Mouse (Mus musculus): ENCODE measurements around the gene Mreg. TPM values are rescaled to one million over a fixed set of nuclear protein-coding genes. Genes with fewer than 3 reads are reported as not detected.
"Not testable (repeated sequence)": the region's sequence is repeated elsewhere in the genome, so short reads cannot be mapped to it uniquely, and the experiment has no call there.

Mreg gene
- polyA plus RNA-seq, 1 experiment from 2014 or later, result 34.6 TPM

DNA sequence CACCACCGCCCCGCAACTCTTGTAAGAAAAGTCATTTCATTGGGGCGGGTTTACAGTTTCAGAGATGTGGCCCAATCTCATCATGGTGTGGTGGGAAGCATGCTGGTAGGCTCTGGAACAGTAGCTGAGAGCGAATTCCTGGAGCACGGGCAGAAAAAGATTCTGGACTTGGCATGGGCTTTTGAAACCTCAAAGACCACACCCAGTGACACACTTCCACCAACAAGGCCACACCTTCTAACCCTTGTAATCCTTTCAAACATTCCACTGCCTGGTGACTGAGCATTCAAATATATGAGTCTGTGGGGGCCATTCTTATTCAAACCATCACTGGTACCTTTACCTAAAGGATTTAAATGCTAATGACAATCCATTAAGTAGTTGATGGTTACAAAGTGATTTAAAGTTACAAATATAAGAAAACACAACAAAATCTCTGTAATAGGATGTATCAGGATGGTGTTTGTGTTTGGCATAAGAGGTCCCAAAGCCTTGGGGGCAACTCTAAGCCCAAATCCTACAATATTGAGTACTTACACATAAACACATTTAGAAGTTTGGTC is 30.6 kb upstream of the Mreg start:
- ATAC-seq (ENCODE audit: low FRiP score, low TSS enrichment) (no peak), DNase-seq (ENCODE audit: low spot score) (no peak)
- Histone ChIP-seq H3K4me1 (replicated peaks; ENCODE audit: control insufficient read depth, insufficient read depth) (no peaks in the 10 kb centered on the region), H3K9ac (ENCODE audit: low read length) (no peak overlapping the region), H3K36me3 (ENCODE audit: control insufficient read depth, insufficient read depth, low read length) (no peaks in the 10 kb centered on the region), H3K4me2 (replicated peaks; ENCODE audit: low read depth) (no peak overlapping the region), H3K27me3 (ENCODE audit: control insufficient read depth, insufficient read depth, low read length) (no peaks in the 10 kb centered on the region), H3K4me3 (ENCODE audit: low read depth, low read length) (no peak overlapping the region), H3K9me3 (ENCODE audit: control insufficient read depth, low read length) (no peaks in the 10 kb centered on the region), H3K27ac (replicated peaks) (no peak overlapping the region)
- 76% methylated on average over 5 of the region's 5 CpGs for WGBS
- TF ChIP-seq CTCF (IDR thresholded peaks at IDR 0.05; ENCODE audit: low read depth) (no peak), EP300 (optimal IDR thresholded peaks at IDR 0.05) (no peak)

DNA sequence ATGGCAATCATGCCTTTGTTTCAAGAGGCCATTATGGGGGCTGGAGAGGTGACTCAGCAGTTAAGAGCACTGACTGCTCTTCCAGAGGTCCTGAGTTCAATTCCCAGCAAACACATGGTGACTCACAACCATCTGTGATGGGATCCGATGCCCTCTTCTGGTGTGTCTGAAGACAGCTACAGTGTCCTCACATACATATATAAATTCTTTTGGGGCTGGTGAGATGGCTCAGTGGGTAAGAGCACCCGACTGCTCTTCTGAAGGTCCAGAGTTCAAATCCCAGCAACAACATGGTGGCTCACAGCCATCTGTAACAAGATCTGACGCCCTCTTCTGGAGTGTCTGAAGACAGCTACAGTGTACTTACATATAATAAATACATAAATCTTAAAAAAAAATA is 27.0 kb upstream of the Mreg start:
- not testable (repeated sequence) for H3K9me3 ChIP-seq (ENCODE audit: control insufficient read depth, low read length); H3K4me1 ChIP-seq (replicated peaks; ENCODE audit: control insufficient read depth, insufficient read depth); H3K27ac ChIP-seq (replicated peaks); H3K27me3 ChIP-seq (ENCODE audit: control insufficient read depth, insufficient read depth, low read length); DNase-seq (ENCODE audit: low spot score); H3K9ac ChIP-seq (ENCODE audit: low read length); ATAC-seq (ENCODE audit: low FRiP score, low TSS enrichment); H3K4me3 ChIP-seq (ENCODE audit: low read depth, low read length); H3K4me2 ChIP-seq (replicated peaks; ENCODE audit: low read depth); H3K36me3 ChIP-seq (ENCODE audit: control insufficient read depth, insufficient read depth, low read length)
- 79% methylated on average over 3 of the region's 3 CpGs for WGBS

DNA sequence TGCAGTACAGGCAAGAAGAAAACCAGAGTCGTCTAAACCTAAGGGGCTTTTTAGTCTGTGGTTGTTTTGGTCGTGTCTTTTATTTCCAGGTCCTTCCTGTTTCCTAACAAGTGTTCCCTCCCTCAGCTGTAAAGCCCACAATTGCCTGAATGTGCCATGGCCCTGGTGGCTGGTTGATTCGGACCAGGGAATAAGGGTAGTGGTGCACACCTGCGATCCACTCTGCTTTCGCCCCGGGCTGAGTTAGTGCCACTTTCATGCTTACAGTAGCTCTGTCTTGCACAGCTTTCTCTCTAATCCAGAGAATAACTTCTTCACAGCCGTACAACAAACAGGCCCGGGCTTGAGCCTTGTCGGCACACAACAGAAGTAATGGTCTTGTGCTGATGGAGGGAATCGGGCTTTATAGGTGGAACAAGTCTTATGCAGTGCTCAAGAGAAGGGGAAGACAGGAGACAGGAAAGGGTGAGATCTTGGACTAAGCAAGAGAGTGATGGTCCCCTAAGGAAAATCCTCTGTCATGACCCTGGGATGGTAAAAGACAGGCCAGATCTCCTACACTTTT is 26.0 kb upstream of the Mreg start:
- H3K27ac ChIP-seq (replicated peaks), result no peak overlapping the region
- WGBS, result 60% methylated on average over 10 of the region's 10 CpGs
- H3K9ac ChIP-seq (ENCODE audit: low read length), result no peak overlapping the region
- H3K9me3 ChIP-seq (ENCODE audit: control insufficient read depth, low read length), result no peaks in the 10 kb centered on the region
- ATAC-seq (ENCODE audit: low FRiP score, low TSS enrichment), result no peak
- no peaks in the 10 kb centered on the region for H3K27me3 ChIP-seq (ENCODE audit: control insufficient read depth, insufficient read depth, low read length)
- H3K4me2 ChIP-seq (replicated peaks; ENCODE audit: low read depth), result peak overlapping the region; percentile 2
- no peaks in the 10 kb centered on the region for H3K36me3 ChIP-seq (ENCODE audit: control insufficient read depth, insufficient read depth, low read length)
- no peak for DNase-seq (ENCODE audit: low spot score)
- TF ChIP-seq EP300 (optimal IDR thresholded peaks at IDR 0.05) (no peak), CTCF (IDR thresholded peaks at IDR 0.05; ENCODE audit: low read depth) (no peak)
- no peak overlapping the region for H3K4me3 ChIP-seq (ENCODE audit: low read depth, low read length)
- no peaks in the 10 kb centered on the region for H3K4me1 ChIP-seq (replicated peaks; ENCODE audit: control insufficient read depth, insufficient read depth)

DNA sequence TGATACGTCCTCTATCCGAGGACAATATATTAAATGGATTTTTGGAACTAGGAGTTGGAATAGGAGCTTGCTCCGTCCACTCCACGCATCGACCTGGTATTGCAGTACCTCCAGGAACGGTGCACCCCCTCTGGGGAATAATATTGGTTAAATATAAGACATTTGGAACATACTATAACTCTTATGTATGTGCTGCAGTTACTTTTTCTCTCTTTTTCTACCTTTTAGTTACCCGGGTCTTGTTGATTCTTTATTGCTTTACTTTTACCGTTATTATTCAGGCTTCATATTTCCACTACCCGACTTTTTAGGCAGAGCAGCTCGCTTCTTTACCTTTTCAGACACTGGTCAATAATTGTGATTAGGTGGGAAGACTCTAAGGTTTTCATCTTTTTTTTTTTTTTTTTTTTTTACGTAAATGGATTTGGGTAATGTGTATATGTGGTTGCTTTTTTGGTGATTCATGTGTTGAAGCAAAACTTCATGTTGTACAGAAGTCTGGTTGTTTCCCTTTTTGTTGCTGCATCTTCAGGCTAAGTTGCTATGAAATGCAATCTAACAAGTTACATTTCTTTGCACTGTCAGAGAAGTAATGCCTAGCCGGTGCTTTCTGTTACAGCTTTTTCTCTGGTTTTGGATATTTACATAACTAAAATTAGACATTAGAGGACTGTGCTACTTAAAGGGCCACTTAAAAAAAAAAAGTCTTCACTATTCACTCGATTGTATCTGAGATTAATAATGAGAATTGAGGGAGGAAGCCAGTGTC is 25.1 kb upstream of the Mreg start:
- H3K9ac ChIP-seq (ENCODE audit: low read length), result no peak overlapping the region
- no peak overlapping the region for H3K27ac ChIP-seq (replicated peaks)
- ATAC-seq (ENCODE audit: low FRiP score, low TSS enrichment) (peak; percentile 56; the same call in 1 of the 2 replicates), DNase-seq (ENCODE audit: low spot score) (no peak)
- TF ChIP-seq CTCF (IDR thresholded peaks at IDR 0.05; ENCODE audit: low read depth) (no peak), EP300 (optimal IDR thresholded peaks at IDR 0.05) (no peak)
- H3K36me3 ChIP-seq (ENCODE audit: control insufficient read depth, insufficient read depth, low read length), result no peaks in the 10 kb centered on the region
- peak overlapping the region; percentile 34; the same call in 1 of the 2 replicates for H3K4me2 ChIP-seq (replicated peaks; ENCODE audit: low read depth)
- no peaks in the 10 kb centered on the region for H3K9me3 ChIP-seq (ENCODE audit: control insufficient read depth, low read length)
- 4% methylated on average over 10 of the region's 13 CpGs for WGBS
- H3K27me3 ChIP-seq (ENCODE audit: control insufficient read depth, insufficient read depth, low read length), result no peaks in the 10 kb centered on the region
- H3K4me3 ChIP-seq (ENCODE audit: low read depth, low read length), result peak overlapping the region; percentile 13; the same call in 1 of the 2 replicates
- H3K4me1 ChIP-seq (replicated peaks; ENCODE audit: control insufficient read depth, insufficient read depth), result no peaks in the 10 kb centered on the region

DNA sequence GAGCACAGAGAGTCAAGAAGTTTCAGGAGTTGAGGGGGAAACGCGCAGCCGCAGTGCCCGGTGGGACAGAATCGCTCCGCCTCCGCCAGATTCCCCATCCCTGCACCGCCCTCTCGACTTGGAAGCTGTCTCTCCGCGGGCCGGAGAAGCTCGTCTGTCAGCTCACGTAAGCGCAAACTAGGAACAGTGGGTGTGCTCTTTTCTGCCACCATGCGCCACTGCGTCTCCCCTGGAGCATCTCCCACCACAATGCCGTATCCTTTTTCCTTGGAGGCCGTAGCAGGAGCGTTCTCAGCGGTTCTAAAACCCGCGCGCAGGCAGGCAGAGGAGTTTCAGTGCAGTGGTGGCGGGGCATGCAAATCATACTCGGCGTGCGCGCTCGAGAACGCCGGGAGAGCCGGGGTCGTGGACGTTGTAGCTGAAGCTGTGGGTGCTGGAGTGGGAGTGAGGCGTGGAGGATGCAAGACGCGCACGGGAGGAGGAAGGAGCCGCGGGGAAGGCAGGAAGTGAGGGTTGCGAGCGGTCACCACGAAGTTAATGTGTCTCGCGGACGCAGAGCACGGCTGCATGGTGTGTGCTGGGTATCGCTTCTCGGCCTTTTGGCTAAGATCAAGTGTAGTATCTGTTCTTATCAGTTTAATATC is 24.4 kb upstream of the Mreg start:
- Histone ChIP-seq H3K27ac (replicated peaks) (peak overlapping the region; percentile 71), H3K4me2 (replicated peaks; ENCODE audit: low read depth) (peak overlapping the region; percentile 69), H3K9ac (ENCODE audit: low read length) (peak overlapping the region; percentile 56), H3K4me3 (ENCODE audit: low read depth, low read length) (peak overlapping the region; percentile 56)
- ATAC-seq (ENCODE audit: low FRiP score, low TSS enrichment), result peak; percentile 82
- H3K36me3 ChIP-seq (ENCODE audit: control insufficient read depth, insufficient read depth, low read length); H3K4me1 ChIP-seq (replicated peaks; ENCODE audit: control insufficient read depth, insufficient read depth); H3K9me3 ChIP-seq (ENCODE audit: control insufficient read depth, low read length); H3K27me3 ChIP-seq (ENCODE audit: control insufficient read depth, insufficient read depth, low read length): not testable (repeated sequence)
- peak; percentile 30 for TF ChIP-seq CTCF (IDR thresholded peaks at IDR 0.05; ENCODE audit: low read depth)
- DNase-seq (ENCODE audit: low spot score), result peak; percentile 64
- WGBS, result under 1% methylated on average over 35 of the region's 50 CpGs

DNA sequence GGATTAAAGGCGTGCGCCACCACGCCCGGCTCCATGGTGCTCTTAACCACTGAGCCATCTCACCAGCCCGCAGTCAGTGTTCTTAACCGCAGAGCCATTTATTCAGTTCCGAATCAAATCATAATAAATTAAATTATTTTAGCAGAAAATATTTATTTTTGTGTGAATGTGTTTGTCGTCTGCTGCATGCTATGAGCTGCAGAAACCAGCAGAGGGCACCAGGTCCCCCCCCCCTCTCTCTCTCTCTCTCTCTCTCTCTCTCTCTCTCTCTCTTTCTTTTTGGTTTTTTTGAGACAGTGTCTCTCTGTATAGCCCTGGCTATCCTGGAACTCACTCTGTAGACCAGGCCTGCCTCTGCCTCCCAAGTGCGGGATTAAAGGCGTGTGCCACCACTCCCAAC is 20.5 kb upstream of the Mreg start:
- peak; percentile 52 for TF ChIP-seq CTCF (IDR thresholded peaks at IDR 0.05; ENCODE audit: low read depth)
- H3K9me3 ChIP-seq (ENCODE audit: control insufficient read depth, low read length); H3K27ac ChIP-seq (replicated peaks); ATAC-seq (ENCODE audit: low FRiP score, low TSS enrichment); H3K36me3 ChIP-seq (ENCODE audit: control insufficient read depth, insufficient read depth, low read length); H3K4me3 ChIP-seq (ENCODE audit: low read depth, low read length); H3K27me3 ChIP-seq (ENCODE audit: control insufficient read depth, insufficient read depth, low read length); H3K4me1 ChIP-seq (replicated peaks; ENCODE audit: control insufficient read depth, insufficient read depth); DNase-seq (ENCODE audit: low spot score); H3K4me2 ChIP-seq (replicated peaks; ENCODE audit: low read depth); H3K9ac ChIP-seq (ENCODE audit: low read length): not testable (repeated sequence)
- 65% methylated on average over 10 of the region's 10 CpGs for WGBS

Data from stomach, postnatal 0 days (tissue).